Mouse (Mus musculus): ENCODE measurements around the gene Cox8b. TPM values are rescaled to one million over a fixed set of nuclear protein-coding genes. Genes with fewer than 3 reads are reported as not detected.

Gene Cox8b
- polyA plus RNA-seq (2015; fragmentation: Nextera tagmentation; extraction: Ambion mirVana), result not detected in 2 replicates

- Histone ChIP-seq H3K9ac (no peak within 1 kb of the TSS), H3K27me3 (replicated peaks) (no peaks in the 10 kb centered on the region), H3K4me3 (replicated peaks) (no peak within 1 kb of the TSS), H3K4me1 (replicated peaks) (no peaks in the 10 kb centered on the region), H3K36me3 (peaks cover 18% of the 10 kb centered on the region), H3K27ac (no peak within 1 kb of the TSS), H3K9me3 (no peaks in the 10 kb centered on the region), H3K4me2 (replicated peaks) (no peak within 1 kb of the TSS)
- WGBS, result 69% methylated on average over 10 of the region's 10 CpGs
- no peak for ATAC-seq
Observed at GRCm38 (mm10) chr7:140900220-140900619, at the start of gene Cox8b. Gene Cox8b, minus strand, starts transcription at chr7:140900446.

GRCm38 (mm10) chr7:140949255-140949654, 49.0 kb upstream of the Cox8b start:
- Histone ChIP-seq H3K4me1 (replicated peaks) (peaks cover 40% of the 10 kb centered on the region), H3K4me3 (replicated peaks) (no peak overlapping the region), H3K9me3 (no peaks in the 10 kb centered on the region), H3K36me3 (peaks cover 38% of the 10 kb centered on the region), H3K9ac (no peak overlapping the region), H3K4me2 (replicated peaks) (no peak overlapping the region), H3K27ac (no peak overlapping the region), H3K27me3 (replicated peaks) (no peaks in the 10 kb centered on the region)
- no peak for ATAC-seq
- 88% methylated on average over 6 of the region's 6 CpGs for WGBS

DNA sequence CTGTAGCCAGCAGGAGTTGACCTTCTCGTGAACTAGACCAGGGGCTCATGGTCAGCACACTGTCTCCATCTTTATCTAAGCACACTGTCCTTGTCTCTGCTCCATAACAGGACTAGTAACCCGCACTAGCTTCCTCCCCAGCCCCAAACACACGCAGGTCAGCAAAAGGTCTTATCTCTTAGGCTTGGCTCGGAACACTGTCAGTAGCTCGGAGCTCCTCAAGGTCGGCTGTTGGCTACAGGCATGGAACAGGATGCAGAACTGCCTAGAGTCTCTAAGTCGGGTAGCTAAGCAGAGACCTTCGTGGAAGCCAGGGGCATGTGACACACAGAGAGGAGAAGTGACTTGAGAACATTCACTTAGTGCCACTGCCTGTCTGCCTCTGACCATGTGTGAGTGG, 47.9 kb upstream of the Cox8b start:
- H3K4me3 ChIP-seq (replicated peaks), result no peak overlapping the region
- WGBS, result 76% methylated on average over 8 of the region's 8 CpGs
- ATAC-seq, result no peak
- H3K4me2 ChIP-seq (replicated peaks), result no peak overlapping the region
- no peaks in the 10 kb centered on the region for H3K9me3 ChIP-seq
- H3K9ac ChIP-seq, result no peak overlapping the region
- H3K4me1 ChIP-seq (replicated peaks), result peaks cover 35% of the 10 kb centered on the region
- H3K36me3 ChIP-seq, result peaks cover 38% of the 10 kb centered on the region
- H3K27me3 ChIP-seq (replicated peaks), result no peaks in the 10 kb centered on the region
- H3K27ac ChIP-seq, result no peak overlapping the region

GRCm38 (mm10) chr7:140946980-140947379, 46.7 kb upstream of the Cox8b start:
- peak overlapping the region; percentile 18; the same call in 1 of the 2 replicates for H3K27ac ChIP-seq
- no peaks in the 10 kb centered on the region for H3K9me3 ChIP-seq
- H3K4me2 ChIP-seq (replicated peaks), result no peak overlapping the region
- no peak for ATAC-seq
- H3K36me3 ChIP-seq, result peaks cover 35% of the 10 kb centered on the region
- H3K27me3 ChIP-seq (replicated peaks), result no peaks in the 10 kb centered on the region
- no peak overlapping the region for H3K4me3 ChIP-seq (replicated peaks)
- no peak overlapping the region for H3K9ac ChIP-seq
- peaks cover 37% of the 10 kb centered on the region for H3K4me1 ChIP-seq (replicated peaks)
- WGBS, result 50% methylated on average over 7 of the region's 7 CpGs

GRCm38 (mm10) chr7:140946311-140946710, 46.1 kb upstream of the Cox8b start:
- Histone ChIP-seq H3K27ac (no peak overlapping the region), H3K27me3 (replicated peaks) (no peaks in the 10 kb centered on the region), H3K4me3 (replicated peaks) (no peak overlapping the region), H3K9ac (no peak overlapping the region), H3K36me3 (peaks cover 35% of the 10 kb centered on the region), H3K4me1 (replicated peaks) (peaks cover 31% of the 10 kb centered on the region), H3K4me2 (replicated peaks) (no peak overlapping the region), H3K9me3 (no peaks in the 10 kb centered on the region)
- WGBS, result 89% methylated on average over 10 of the region's 10 CpGs
- no peak for ATAC-seq

DNA sequence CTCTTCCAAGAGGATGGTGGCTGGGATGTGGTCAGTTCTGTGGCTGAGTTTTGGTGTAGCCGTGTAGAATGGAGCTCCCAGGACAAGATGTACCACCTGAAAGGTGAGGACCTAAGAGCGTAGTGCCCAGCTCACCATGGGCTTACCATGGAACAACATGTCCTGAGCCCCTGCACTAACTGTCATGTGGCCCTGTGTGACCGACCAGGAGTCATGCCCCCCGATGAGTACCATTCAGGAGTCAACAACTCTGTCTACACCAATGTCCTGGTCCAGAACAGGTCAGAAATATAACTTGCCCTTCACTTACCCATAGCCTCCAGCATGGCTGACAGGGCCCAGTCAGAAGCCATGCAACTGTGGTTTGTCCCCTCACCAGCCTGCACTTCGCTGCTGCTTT, 45.0 kb upstream of the Cox8b start:
- no peak overlapping the region for H3K27ac ChIP-seq
- peaks cover 35% of the 10 kb centered on the region for H3K36me3 ChIP-seq
- no peaks in the 10 kb centered on the region for H3K27me3 ChIP-seq (replicated peaks)
- H3K9me3 ChIP-seq, result no peaks in the 10 kb centered on the region
- peaks cover 24% of the 10 kb centered on the region for H3K4me1 ChIP-seq (replicated peaks)
- H3K4me2 ChIP-seq (replicated peaks), result no peak overlapping the region
- no peak for ATAC-seq
- no peak overlapping the region for H3K9ac ChIP-seq
- no peak overlapping the region for H3K4me3 ChIP-seq (replicated peaks)
- 96% methylated on average over 5 of the region's 5 CpGs for WGBS

GRCm38 (mm10) chr7:140944236-140944635, 44.0 kb upstream of the Cox8b start:
- no peak overlapping the region for H3K4me3 ChIP-seq (replicated peaks)
- H3K27ac ChIP-seq, result no peak overlapping the region
- no peak for ATAC-seq
- WGBS, result 90% methylated on average over 7 of the region's 7 CpGs
- no peaks in the 10 kb centered on the region for H3K27me3 ChIP-seq (replicated peaks)
- H3K9ac ChIP-seq, result no peak overlapping the region
- H3K36me3 ChIP-seq, result peaks cover 35% of the 10 kb centered on the region
- H3K4me2 ChIP-seq (replicated peaks), result no peak overlapping the region
- no peaks in the 10 kb centered on the region for H3K9me3 ChIP-seq
- H3K4me1 ChIP-seq (replicated peaks), result peaks cover 28% of the 10 kb centered on the region

DNA sequence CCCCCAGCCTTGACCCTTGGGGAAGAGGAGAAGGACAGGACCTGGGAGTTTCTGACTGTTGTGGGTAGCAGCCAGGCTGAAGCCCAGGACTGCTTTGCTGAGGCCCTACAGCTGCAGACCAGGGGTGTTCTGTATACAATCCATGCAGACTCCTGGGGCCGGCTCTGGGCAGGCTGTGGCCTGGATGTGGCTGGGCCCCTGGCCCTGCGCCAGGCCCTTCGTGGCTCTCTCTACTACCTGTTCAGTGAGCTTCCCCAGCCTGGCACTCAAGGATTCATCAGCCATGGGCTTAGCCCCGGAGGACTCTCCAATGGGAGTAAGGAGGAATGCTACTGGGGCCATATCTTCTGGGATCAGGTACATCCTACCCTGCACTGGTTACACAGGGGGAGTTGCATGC, 43.1 kb upstream of the Cox8b start:
- Histone ChIP-seq H3K4me2 (replicated peaks) (peak overlapping the region; percentile 66; the same call in 1 of the 2 replicates), H3K27ac (peak overlapping the region; percentile 84; the same call in 1 of the 2 replicates), H3K9ac (0 out of 2 replicates have a peak overlapping the region, but pooled peaks have one; percentile 20), H3K4me3 (replicated peaks) (no peak overlapping the region), H3K4me1 (replicated peaks) (peaks cover 32% of the 10 kb centered on the region), H3K9me3 (no peaks in the 10 kb centered on the region), H3K27me3 (replicated peaks) (no peaks in the 10 kb centered on the region), H3K36me3 (peaks cover 31% of the 10 kb centered on the region)
- no peak for ATAC-seq
- WGBS, result 61% methylated on average over 4 of the region's 4 CpGs

DNA sequence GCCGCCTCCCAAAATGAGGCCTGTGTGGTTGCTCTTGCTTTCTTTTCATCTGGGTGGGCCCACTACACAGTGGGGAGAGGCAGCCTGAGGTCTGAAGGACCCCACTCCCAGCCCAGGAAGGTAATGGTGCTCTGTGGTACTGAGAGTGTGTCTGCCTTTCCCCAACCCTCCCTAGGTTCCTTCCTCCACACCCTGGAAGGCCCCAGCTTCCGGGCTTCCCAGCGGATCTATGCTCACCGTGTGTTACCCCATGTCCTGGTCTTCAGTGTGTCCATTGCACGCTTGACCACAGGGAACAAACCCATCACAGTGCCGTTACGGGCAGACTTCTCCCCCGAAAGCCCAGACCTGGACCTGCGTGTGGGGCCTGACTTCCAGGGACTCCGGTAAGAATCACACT, 42.6 kb upstream of the Cox8b start:
- Histone ChIP-seq H3K9ac (0 out of 2 replicates have a peak overlapping the region, but pooled peaks have one; percentile 20), H3K27me3 (replicated peaks) (no peaks in the 10 kb centered on the region), H3K9me3 (no peaks in the 10 kb centered on the region), H3K36me3 (peaks cover 25% of the 10 kb centered on the region), H3K27ac (peak overlapping the region; percentile 84), H3K4me1 (replicated peaks) (peaks cover 32% of the 10 kb centered on the region), H3K4me2 (replicated peaks) (peak overlapping the region; percentile 66), H3K4me3 (replicated peaks) (no peak overlapping the region)
- WGBS, result 91% methylated on average over 10 of the region's 10 CpGs
- no peak for ATAC-seq

GRCm38 (mm10) chr7:140942341-140942740, 42.1 kb upstream of the Cox8b start:
- Histone ChIP-seq H3K4me1 (replicated peaks) (peaks cover 32% of the 10 kb centered on the region), H3K36me3 (peaks cover 20% of the 10 kb centered on the region), H3K4me2 (replicated peaks) (peak overlapping the region; percentile 66), H3K9ac (peak overlapping the region; percentile 70), H3K9me3 (no peaks in the 10 kb centered on the region), H3K27me3 (replicated peaks) (no peaks in the 10 kb centered on the region), H3K27ac (peak overlapping the region; percentile 84), H3K4me3 (replicated peaks) (peak overlapping the region; percentile 54)
- WGBS, result 42% methylated on average over 9 of the region's 9 CpGs
- ATAC-seq, result no peak

GRCm38 (mm10) chr7:140941222-140942051, 41.2 kb upstream of the Cox8b start, which contains the start of gene Pgghg:
Gene Pgghg, plus strand, starts transcription at chr7:140941391.
- Histone ChIP-seq H3K4me2 (replicated peaks) (peak within 1 kb of the TSS; percentile 66), H3K27me3 (replicated peaks) (no peaks in the 10 kb centered on the region), H3K27ac (peak within 1 kb of the TSS; percentile 84), H3K36me3 (peaks cover 15% of the 10 kb centered on the region), H3K4me3 (replicated peaks) (peak within 1 kb of the TSS; percentile 54), H3K4me1 (replicated peaks) (peaks cover 32% of the 10 kb centered on the region), H3K9me3 (no peaks in the 10 kb centered on the region), H3K9ac (peak within 1 kb of the TSS; percentile 70)
- 2% methylated on average over 33 of the region's 33 CpGs for WGBS
- ATAC-seq, result peak; percentile 89

GRCm38 (mm10) chr7:140939669-140940171, 39.5 kb upstream of the Cox8b start:
- WGBS, result 15% methylated on average over 8 of the region's 8 CpGs
- no peaks in the 10 kb centered on the region for H3K36me3 ChIP-seq
- H3K4me3 ChIP-seq (replicated peaks), result no peak overlapping the region
- H3K27me3 ChIP-seq (replicated peaks), result no peaks in the 10 kb centered on the region
- H3K9ac ChIP-seq, result 0 out of 2 replicates have a peak overlapping the region, but pooled peaks have one; percentile 6
- H3K4me1 ChIP-seq (replicated peaks), result peaks cover 32% of the 10 kb centered on the region
- H3K9me3 ChIP-seq, result no peaks in the 10 kb centered on the region
- peak overlapping the region; percentile 42 for H3K27ac ChIP-seq
- peak overlapping the region; percentile 41 for H3K4me2 ChIP-seq (replicated peaks)
- ATAC-seq, result peak; percentile 62
